Mouse (Mus musculus) megakaryocyte, embryonic 14.5 days (primary cell): ENCODE measurements around the gene Wsb1. TPM values are rescaled to one million over a fixed set of nuclear protein-coding genes. Genes with fewer than 3 reads are reported as not detected.
"Not testable (repeated sequence)": the region's sequence is repeated elsewhere in the genome, so short reads cannot be mapped to it uniquely, and the experiment has no call there.

ENCODE experiments used
- H3K27me3 ChIP-seq: replicated peaks from 2 replicates; pipeline ENCODE3; 2012; ENCODE audit warnings: inconsistent platforms
- H3K36me3 ChIP-seq: replicated peaks from 2 replicates; pipeline ENCODE3; 2012; ENCODE audit warnings: low read length, inconsistent platforms, mixed read lengths
- H3K4me1 ChIP-seq: 2 replicates; pipeline ENCODE4 v1.6.1; 2012; ENCODE audit warnings: inconsistent platforms
- H3K4me3 ChIP-seq: replicated peaks from 2 replicates; pipeline ENCODE3; 2012; ENCODE audit warnings: moderate library complexity, mild to moderate bottlenecking, inconsistent platforms
- H3K9me3 ChIP-seq: 2 replicates; pipeline ENCODE4 v1.6.1; 2012; ENCODE audit warnings: inconsistent platforms
- FLI1 ChIP-seq: IDR thresholded peaks from 2 replicates; pipeline ENCODE4 v1.6.1; 2012; ENCODE audit warnings: low read length, inconsistent platforms, mixed read lengths
- GATA1 ChIP-seq: IDR thresholded peaks from 3 replicates; pipeline ENCODE4 v1.6.1; 2012; ENCODE audit warnings: mixed read lengths, low read length, inconsistent platforms, borderline replicate concordance
- polyA plus RNA-seq: library from polyadenylated mRNA; stranded (reverse); fragments of >175 nt; gene quantifications from 2 replicates; pipeline ENCODE4 v1.2.3, GENCODE M21; 2012; ENCODE audit warnings: low replicate concordance; ENCODE audit not compliant: insufficient read depth

Gene Wsb1
- polyA plus RNA-seq, result 41.4 and 63.4 TPM in 2 replicates

DNA sequence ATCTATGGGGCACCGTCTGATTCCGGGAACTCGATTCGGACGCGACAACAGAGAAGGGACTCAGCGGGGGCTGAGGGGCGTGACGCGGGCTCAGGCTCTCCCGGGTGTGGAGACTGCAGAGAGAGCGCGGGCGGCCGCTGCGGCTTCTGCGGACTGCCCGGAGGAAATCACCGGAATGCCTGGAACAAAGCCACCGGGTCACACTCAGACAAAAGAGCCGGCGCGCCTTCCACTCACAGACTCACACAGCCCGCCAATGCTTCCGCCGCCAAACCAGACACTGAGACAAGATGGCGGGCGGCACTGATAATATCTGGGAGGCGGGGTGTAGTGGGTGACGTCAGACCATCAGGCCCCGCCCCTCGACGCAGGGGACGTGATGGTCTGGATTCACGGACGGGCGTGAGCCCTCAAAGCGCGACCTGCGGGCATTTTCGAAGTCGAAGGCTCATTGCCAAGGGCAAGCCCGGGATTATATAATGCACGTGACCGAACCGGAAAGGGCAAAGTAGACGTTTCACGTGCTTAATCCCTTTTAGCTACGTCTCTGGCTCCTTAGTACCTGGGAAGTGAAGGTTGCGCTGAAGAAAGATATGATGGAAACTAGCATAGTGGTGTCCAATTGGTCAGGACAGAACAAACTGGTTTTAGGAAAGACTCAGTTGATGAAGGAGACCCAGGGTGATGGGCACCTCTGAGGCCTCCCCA, at the start of gene Wsb1:
Gene Wsb1, minus strand, starts transcription at position 281 of the 708 bp plus-strand sequence.
- Histone ChIP-seq H3K27me3 (no peaks in the 10 kb centered on the region), H3K36me3 (peaks cover 27% of the 10 kb centered on the region), H3K4me1 (peaks cover 45% of the 10 kb centered on the region), H3K9me3 (0 out of 2 replicates have a peak, but pooled peaks cover 3% of the 10 kb centered on the region), H3K4me3 (peak within 1 kb of the TSS; percentile 95)
- TF ChIP-seq GATA1, result peak; percentile 67; the same call in 1 of the 3 replicates
- TF ChIP-seq FLI1, result no peak

DNA sequence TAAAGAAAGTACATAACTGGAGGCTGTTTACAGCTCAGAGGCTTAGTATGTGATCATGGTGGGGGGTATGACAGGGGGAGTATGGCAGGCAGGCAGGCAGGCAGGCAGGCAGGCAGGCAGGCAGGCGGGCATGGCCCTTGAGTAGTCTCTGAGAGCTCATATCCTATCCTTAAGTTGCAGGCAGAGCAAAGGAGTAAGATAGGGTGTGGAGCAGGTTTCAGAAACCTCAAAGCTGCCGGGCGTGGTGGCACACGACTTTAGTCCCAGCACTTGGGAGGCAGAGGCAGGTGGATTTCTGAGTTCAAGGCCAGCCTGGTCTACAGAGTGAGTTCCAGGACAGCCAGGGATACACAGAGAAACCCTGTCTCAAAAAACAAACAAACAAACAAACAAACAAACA, 49.8 kb upstream of the Wsb1 start:
- peaks cover 61% of the 10 kb centered on the region for H3K4me1 ChIP-seq

DNA sequence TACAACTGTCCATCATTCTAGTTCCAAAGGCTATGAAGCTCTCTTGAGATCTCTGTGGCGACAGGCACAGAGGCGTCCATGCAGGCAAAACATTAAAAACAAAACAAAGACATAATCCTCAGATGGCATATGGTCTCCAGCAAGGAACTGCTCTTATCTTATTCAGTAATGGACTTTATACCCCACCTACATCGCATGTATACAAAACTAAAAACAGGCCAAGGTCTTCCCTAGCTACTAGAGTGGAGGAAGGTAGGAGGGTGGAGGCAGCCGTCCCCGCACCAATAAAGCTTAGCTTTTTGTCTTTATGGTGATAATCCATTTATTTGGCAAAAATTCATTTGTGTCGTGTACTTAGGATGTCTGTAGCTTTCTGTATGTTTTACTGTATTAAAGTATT, 48.6 kb upstream of the Wsb1 start:
- TF ChIP-seq GATA1 (no peak), FLI1 (no peak)
- H3K4me1 ChIP-seq, result peaks cover 65% of the 10 kb centered on the region
- no peaks in the 10 kb centered on the region for H3K9me3 ChIP-seq
- no peaks in the 10 kb centered on the region for H3K36me3 ChIP-seq
- H3K4me3 ChIP-seq, result no peak overlapping the region
- peaks cover 1% of the 10 kb centered on the region for H3K27me3 ChIP-seq

More for the DNA sequence above, 49.8 kb upstream of the Wsb1 start:
- not testable (repeated sequence) for H3K36me3 ChIP-seq, H3K9me3 ChIP-seq, H3K4me3 ChIP-seq, H3K27me3 ChIP-seq

DNA sequence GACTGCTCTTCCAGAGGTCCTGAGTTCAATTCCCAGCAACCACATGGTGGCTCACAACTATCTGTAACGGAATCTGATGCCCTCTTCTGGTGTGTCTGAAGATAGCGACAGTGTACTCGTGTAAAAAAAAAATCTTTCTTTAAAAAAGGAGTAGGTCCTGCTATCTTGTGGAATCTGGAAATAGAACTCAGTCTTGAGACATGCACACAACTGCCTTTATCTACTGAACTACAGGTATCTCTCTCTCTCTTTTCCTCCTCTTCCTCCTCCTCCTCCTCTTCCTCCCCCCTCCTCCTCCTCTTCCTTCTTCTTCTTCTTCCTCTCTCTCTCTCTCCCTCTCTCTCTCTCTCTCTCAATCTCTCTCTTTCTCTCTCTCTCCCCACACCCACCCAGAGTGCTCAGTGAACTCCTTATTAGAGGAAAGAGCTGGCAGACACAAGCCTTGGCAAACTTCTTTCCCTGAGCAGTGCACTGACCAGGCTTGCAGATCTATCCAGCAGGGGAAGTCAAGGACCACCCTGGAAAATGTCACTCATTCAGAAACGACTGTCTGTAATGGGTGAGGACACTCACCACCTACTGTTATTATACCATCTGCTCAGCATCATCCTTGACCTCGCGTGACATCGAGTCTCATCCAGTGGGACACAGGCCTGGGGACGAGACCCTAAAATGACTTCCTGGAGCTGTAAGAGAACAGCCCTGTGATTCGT, 45.4 kb upstream of the Wsb1 start:
- Histone ChIP-seq H3K9me3 (no peaks in the 10 kb centered on the region), H3K4me1 (peaks cover 52% of the 10 kb centered on the region), H3K4me3 (no peak overlapping the region), H3K27me3 (no peaks in the 10 kb centered on the region), H3K36me3 (no peaks in the 10 kb centered on the region)
- TF ChIP-seq GATA1 (no peak), FLI1 (no peak)

DNA sequence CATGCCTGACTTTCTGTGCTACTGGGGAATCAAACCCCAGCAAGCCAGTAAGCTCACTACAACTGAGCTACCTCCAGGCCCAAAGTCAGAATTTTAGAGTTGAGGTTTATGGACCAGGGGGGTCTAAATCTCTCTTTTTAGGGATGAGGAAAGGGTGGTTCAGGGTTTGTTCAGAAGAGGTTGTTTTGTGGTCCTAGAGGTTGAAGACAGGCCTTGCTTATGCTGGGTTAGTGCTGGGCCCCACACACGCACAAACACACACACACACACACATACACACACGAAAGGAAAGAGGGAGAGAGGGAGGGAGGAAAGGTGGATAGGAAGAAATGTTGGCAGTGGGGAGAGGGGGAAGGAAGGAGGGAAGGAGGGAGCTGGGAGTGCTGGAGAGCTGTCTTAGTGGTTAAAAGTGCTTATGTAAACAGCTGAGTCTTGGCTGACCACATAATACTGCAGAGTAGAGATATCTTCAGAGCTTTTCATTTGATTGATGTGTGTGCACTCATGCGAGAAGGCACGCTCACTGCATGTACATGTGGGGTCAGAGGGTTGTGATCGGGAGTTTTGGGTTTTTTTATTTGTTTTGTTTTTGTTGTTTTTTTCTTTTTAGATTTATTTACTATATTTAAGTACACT, 42.5 kb upstream of the Wsb1 start, which contains the start of gene Gm9964:
Gene Gm9964, minus strand, starts transcription at position 51 of the 636 bp plus-strand sequence.
- Histone ChIP-seq H3K9me3 (no peaks in the 10 kb centered on the region), H3K27me3 (no peaks in the 10 kb centered on the region), H3K4me3 (peak within 1 kb of the TSS; percentile 59), H3K4me1 (peaks cover 61% of the 10 kb centered on the region), H3K36me3 (no peaks in the 10 kb centered on the region)
- TF ChIP-seq GATA1 (no peak), FLI1 (no peak)

DNA sequence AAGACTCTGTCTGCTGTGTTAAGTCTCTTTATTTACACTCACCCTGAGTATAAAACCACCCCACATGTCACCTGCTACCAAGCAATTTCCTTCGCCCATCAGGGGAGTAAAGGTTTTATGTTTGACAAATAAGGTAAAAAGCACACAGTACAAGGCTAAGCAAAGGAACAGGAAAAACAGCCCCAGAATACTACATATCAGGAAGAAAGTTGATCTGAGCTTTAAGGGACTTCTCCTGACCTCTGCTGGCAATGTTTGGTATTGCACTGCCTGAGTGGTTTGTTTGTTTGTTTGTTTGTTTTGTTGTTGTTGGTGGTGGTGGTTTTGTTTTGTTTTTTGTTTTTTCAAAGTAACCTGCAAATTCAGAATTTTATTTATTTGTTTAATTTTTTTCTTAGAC, 41.7 kb upstream of the Wsb1 start:
- TF ChIP-seq FLI1, result no peak
- no peak for TF ChIP-seq GATA1
- Histone ChIP-seq H3K36me3 (no peaks in the 10 kb centered on the region), H3K4me3 (no peak overlapping the region), H3K27me3 (no peaks in the 10 kb centered on the region), H3K9me3 (no peaks in the 10 kb centered on the region), H3K4me1 (peaks cover 65% of the 10 kb centered on the region)

DNA sequence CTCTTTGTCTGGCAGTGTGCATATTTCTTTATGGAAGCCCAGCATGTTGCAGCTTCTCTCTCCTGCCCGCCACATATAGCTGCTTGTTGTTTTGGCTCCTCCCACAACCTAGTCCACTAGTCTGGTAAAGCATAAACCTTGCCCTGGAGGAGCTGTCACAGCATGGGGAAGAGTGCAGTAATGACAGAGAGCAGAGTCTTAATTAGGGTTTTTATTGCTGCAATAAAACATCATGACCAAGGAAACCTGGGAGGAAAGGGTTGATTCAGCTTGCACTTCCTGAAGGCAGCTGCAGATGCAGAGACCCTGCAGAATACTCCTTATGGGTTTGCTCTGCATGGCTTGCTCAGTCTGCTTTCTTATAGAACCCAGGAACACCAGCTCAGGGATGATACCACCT, 39.5 kb upstream of the Wsb1 start:
- TF ChIP-seq GATA1 (no peak), FLI1 (no peak)
- no peaks in the 10 kb centered on the region for H3K9me3 ChIP-seq
- H3K36me3 ChIP-seq, result no peaks in the 10 kb centered on the region
- H3K4me3 ChIP-seq, result no peak overlapping the region
- peaks cover 76% of the 10 kb centered on the region for H3K4me1 ChIP-seq
- no peaks in the 10 kb centered on the region for H3K27me3 ChIP-seq

DNA sequence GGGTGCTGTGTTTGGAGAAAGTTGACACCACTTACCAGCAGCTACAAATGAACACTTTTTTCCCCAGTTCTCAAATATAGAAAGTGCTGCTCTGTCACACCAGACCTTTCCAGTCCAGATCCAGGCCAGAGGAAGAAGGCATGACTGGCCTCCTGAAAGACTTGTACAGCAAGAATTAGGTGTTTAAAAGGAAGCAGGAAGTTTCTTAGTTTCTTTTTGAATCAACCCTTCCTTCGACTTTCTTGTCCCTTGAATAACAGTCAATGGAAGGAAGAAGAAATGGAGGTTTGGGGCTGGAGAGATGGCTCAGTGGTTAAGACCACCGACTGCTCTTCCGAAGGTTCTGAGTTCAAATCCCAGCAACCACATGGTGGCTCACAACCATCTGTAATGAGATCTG, 38.6 kb upstream of the Wsb1 start:
- Histone ChIP-seq H3K36me3 (no peaks in the 10 kb centered on the region), H3K4me1 (peaks cover 76% of the 10 kb centered on the region), H3K4me3 (no peak overlapping the region), H3K9me3 (no peaks in the 10 kb centered on the region), H3K27me3 (no peaks in the 10 kb centered on the region)
- no peak for TF ChIP-seq FLI1
- TF ChIP-seq GATA1, result no peak

DNA sequence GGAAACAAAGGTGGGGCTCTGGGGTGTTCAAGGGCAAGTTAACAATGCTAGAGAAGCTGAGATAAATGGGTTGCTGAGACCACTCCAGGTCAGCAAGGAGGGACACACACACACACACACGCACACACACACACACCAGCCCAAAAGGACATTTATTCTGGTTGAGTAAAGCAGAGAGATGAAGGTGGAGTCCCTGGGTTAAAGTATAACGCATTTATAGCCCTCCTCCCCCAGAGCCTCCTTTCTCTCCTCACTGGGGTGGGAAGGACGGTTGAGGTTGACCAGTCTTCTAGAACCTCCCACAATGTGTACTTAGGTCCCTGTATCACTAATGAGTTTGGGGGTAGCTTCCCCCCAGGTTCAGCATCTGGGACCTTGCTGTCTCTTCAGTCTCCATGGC, 37.7 kb upstream of the Wsb1 start:
- Histone ChIP-seq H3K36me3 (no peaks in the 10 kb centered on the region), H3K4me1 (peaks cover 83% of the 10 kb centered on the region), H3K4me3 (no peak overlapping the region), H3K27me3 (no peaks in the 10 kb centered on the region), H3K9me3 (no peaks in the 10 kb centered on the region)
- no peak for TF ChIP-seq FLI1
- no peak for TF ChIP-seq GATA1

DNA sequence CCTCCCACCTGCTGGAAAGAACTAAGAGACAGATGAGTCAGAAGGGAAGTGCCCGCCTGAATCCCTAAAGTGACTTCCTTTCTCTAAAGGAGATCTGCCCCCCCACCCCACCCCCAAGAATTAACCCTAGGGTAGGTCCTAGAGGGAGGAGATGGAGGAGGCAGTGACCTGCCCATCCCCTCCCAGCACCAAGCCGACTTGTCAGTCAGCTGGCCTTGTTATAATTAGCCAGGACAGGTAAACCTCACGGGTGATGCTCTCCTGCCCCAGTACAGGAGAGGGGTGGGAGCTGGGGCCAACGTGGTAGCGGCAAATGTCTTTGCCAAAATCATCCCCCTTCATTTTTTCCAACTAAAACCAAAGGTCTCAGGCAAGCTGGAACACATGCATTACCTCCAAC, 37.2 kb upstream of the Wsb1 start:
- Histone ChIP-seq H3K4me3 (no peak overlapping the region), H3K4me1 (peaks cover 83% of the 10 kb centered on the region), H3K27me3 (no peaks in the 10 kb centered on the region), H3K36me3 (no peaks in the 10 kb centered on the region), H3K9me3 (no peaks in the 10 kb centered on the region)
- TF ChIP-seq GATA1 (no peak), FLI1 (no peak)
